Mouse (Mus musculus): ENCODE measurements at regions not wholly inside any gene's neighbourhood (a gene's known extent, or its start where the extent isn't known, plus 50 kb on each side); places are given as distances from the start of the nearest gene placed in this dataset.

- TF ChIP-seq USF1 (IDR thresholded peaks at IDR 0.05; ENCODE audit: low read depth) (no peak), REST (IDR thresholded peaks at IDR 0.05; ENCODE audit: insufficient read depth, insufficient read length) (no peak), POLR2AphosphoS2 (IDR thresholded peaks at IDR 0.05; ENCODE audit: insufficient read length, low read depth) (no peak), MYOG (IDR thresholded peaks at IDR 0.05; ENCODE audit: control insufficient read depth in 1 of 3, insufficient read depth in 1 of 3, insufficient read length in 2 of 3, low read depth in 2 of 3) (no peak), MAX (IDR thresholded peaks at IDR 0.05; ENCODE audit: low read depth) (no peak), E2F4 (IDR thresholded peaks at IDR 0.05; ENCODE audit: insufficient read depth) (no peak), POLR2A (IDR thresholded peaks at IDR 0.05; ENCODE audit: insufficient read length, low read depth) (no peak), TCF12 (IDR thresholded peaks at IDR 0.05; ENCODE audit: insufficient read depth, poor library complexity, severe bottlenecking) (no peak), CEBPB (IDR thresholded peaks at IDR 0.05; ENCODE audit: insufficient read depth, poor library complexity, severe bottlenecking) (no peak)
Observed at GRCm38 (mm10) chr15:67397269-67397668, 896.6 kb upstream of the Lrrc6 start.

Data from myocyte (in vitro differentiated cells).